27 mouse cellular contexts compared by ENCODE assay signal in the genomic region with DNA sequence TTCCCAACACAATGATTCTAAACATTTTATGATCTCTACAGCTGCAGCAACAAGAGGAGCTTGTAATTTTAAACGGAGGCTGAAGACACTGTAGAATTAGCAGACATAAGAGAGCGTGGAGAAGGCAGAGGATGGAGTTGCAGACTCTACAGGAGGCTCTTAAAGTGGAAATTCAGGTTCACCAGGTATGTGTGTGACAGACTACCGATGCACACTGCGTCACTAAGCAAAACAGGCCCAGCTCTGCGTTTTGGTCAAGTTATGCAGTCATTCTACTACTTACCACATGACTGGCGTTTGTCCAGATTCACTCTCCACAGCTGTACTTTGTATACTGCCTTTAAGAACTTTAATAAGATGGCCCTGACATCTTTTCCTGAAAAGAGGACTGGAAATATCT.
A peak's percentile ranks its signal among the peaks of the same experiment; 100 is the strongest.
DNase-seq lines count a peak whose midpoint lies in the region; ATAC-seq and TF ChIP-seq lines count a peak whose summit lies in the region.
"Had no signal": no experiment of that assay in that cellular context is flagged by ENCODE, and none has a peak within 500 bp of the region (broad histone marks: within the 10 kb centered on the region; RNA-seq: fewer than 3 reads in every experiment).

No protein-coding gene starts in this region.

- WGBS in embryonic facial prominence, embryonic 14.5 days: 76% methylated on average over 6 of the region's 6 CpGs
- 86% methylated on average over 6 of the region's 6 CpGs for WGBS in embryonic facial prominence, embryonic 10.5 days
- 86% methylated on average over 6 of the region's 6 CpGs for WGBS in kidney, embryonic 16.5 days
- 62% methylated on average over 6 of the region's 6 CpGs for WGBS in lung, postnatal 0 days

- TF ChIP-seq EP300 in lung, postnatal 0 days (IDR thresholded peaks at IDR 0.05): no peak

- H3K9ac ChIP-seq in embryonic facial prominence, embryonic 14.5 days (ENCODE audit: low read depth, low read length): no peak overlapping the region
- H3K9ac ChIP-seq in kidney, embryonic 16.5 days (replicated peaks; ENCODE audit: low read length): no peak overlapping the region
- H3K9ac ChIP-seq in lung, postnatal 0 days (replicated peaks; ENCODE audit: low read depth): no peak overlapping the region
- H3K9ac ChIP-seq: embryonic facial prominence, embryonic 12.5 days; embryonic facial prominence, embryonic 15.5 days; forebrain, embryonic 12.5 days had no signal

- H3K36me3 ChIP-seq in embryonic facial prominence, embryonic 14.5 days (ENCODE audit: control insufficient read depth, insufficient read depth, low read length): peaks cover 30% of the 10 kb centered on the region
- H3K36me3 ChIP-seq in embryonic facial prominence, embryonic 10.5 days (replicated peaks): peaks cover 76% of the 10 kb centered on the region
- H3K36me3 ChIP-seq in kidney, embryonic 16.5 days (ENCODE audit: insufficient read depth, low read length): peaks cover 18% of the 10 kb centered on the region
- H3K36me3 ChIP-seq in lung, postnatal 0 days (ENCODE audit: insufficient read depth, low read length): peaks cover 6% of the 10 kb centered on the region; the same call in 1 of the 2 replicates

- no peak overlapping the region for H3K27ac ChIP-seq in embryonic facial prominence, embryonic 14.5 days (replicated peaks; ENCODE audit: low read depth, low read length)
- no peak overlapping the region for H3K27ac ChIP-seq in embryonic facial prominence, embryonic 10.5 days (replicated peaks)
- H3K27ac ChIP-seq in kidney, embryonic 16.5 days (ENCODE audit: low read length): no peak overlapping the region
- H3K27ac ChIP-seq in lung, postnatal 0 days (ENCODE audit: low read length): no peak overlapping the region
- H3K27ac ChIP-seq: embryonic facial prominence, embryonic 12.5 days; embryonic facial prominence, embryonic 15.5 days; forebrain, embryonic 10.5 days; forebrain, embryonic 12.5 days had no signal

- H3K4me3 ChIP-seq in embryonic facial prominence, embryonic 14.5 days (ENCODE audit: low read depth, low read length): no peak overlapping the region
- H3K4me3 ChIP-seq in embryonic facial prominence, embryonic 10.5 days: no peak overlapping the region
- H3K4me3 ChIP-seq in kidney, embryonic 16.5 days (ENCODE audit: low read length): no peak overlapping the region
- H3K4me3 ChIP-seq in lung, postnatal 0 days (ENCODE audit: low read depth, low read length): no peak overlapping the region
- H3K4me3 ChIP-seq: embryonic facial prominence, embryonic 12.5 days; embryonic facial prominence, embryonic 15.5 days; erythroblast, embryonic 14.5 days; forebrain, embryonic 10.5 days; forebrain, embryonic 12.5 days had no signal

- peak; percentile 75; the same call in 1 of the 2 replicates for ATAC-seq in embryonic facial prominence, embryonic 14.5 days (ENCODE audit: low read depth)
- no peak for ATAC-seq in kidney, embryonic 16.5 days (ENCODE audit: low FRiP score, low TSS enrichment)
- peak; percentile 56 for ATAC-seq in lung, postnatal 0 days
- ATAC-seq: CD4-positive, CD25-positive, alpha-beta regulatory T cell, adult 4 months; forebrain, embryonic 14.5 days; forebrain, embryonic 16.5 days had no signal

- no peaks in the 10 kb centered on the region for H3K4me1 ChIP-seq in embryonic facial prominence, embryonic 14.5 days (ENCODE audit: control insufficient read depth, insufficient read depth, low read length)
- no peaks in the 10 kb centered on the region for H3K4me1 ChIP-seq in embryonic facial prominence, embryonic 10.5 days
- H3K4me1 ChIP-seq in kidney, embryonic 16.5 days (ENCODE audit: insufficient read depth, low read length): no peaks in the 10 kb centered on the region
- H3K4me1 ChIP-seq in lung, postnatal 0 days (ENCODE audit: insufficient read depth, low read depth, low read length): no peaks in the 10 kb centered on the region
- H3K4me1 ChIP-seq: embryonic facial prominence, embryonic 12.5 days; embryonic facial prominence, embryonic 15.5 days; forebrain, embryonic 10.5 days; forebrain, embryonic 12.5 days had no signal

- no peaks in the 10 kb centered on the region for H3K27me3 ChIP-seq in embryonic facial prominence, embryonic 14.5 days (replicated peaks; ENCODE audit: control insufficient read depth, insufficient read depth, low read length)
- no peaks in the 10 kb centered on the region for H3K27me3 ChIP-seq in embryonic facial prominence, embryonic 10.5 days (replicated peaks; ENCODE audit: low read depth, poor library complexity, severe bottlenecking)
- H3K27me3 ChIP-seq in kidney, embryonic 16.5 days (ENCODE audit: insufficient read depth, low read length): no peaks in the 10 kb centered on the region
- no peaks in the 10 kb centered on the region for H3K27me3 ChIP-seq in lung, postnatal 0 days (replicated peaks; ENCODE audit: insufficient read depth, low read length)
- H3K27me3 ChIP-seq: CH12.LX; embryonic facial prominence, embryonic 12.5 days; embryonic facial prominence, embryonic 15.5 days; forebrain, embryonic 12.5 days had no signal

- no peak for TF ChIP-seq CTCF in lung, postnatal 0 days (IDR thresholded peaks at IDR 0.05)

- H3K4me2 ChIP-seq in embryonic facial prominence, embryonic 14.5 days (ENCODE audit: low read depth, low read length): no peak overlapping the region
- H3K4me2 ChIP-seq in kidney, embryonic 16.5 days (replicated peaks; ENCODE audit: low read depth, low read length): no peak overlapping the region
- H3K4me2 ChIP-seq in lung, postnatal 0 days (replicated peaks; ENCODE audit: low read depth, low read length): no peak overlapping the region
- H3K4me2 ChIP-seq: embryonic facial prominence, embryonic 12.5 days; embryonic facial prominence, embryonic 15.5 days; forebrain, embryonic 12.5 days had no signal

- DNase-seq in embryonic facial prominence, embryonic 14.5 days (ENCODE audit: low spot score): peak; percentile 58
- no peak for DNase-seq in embryonic facial prominence, embryonic 10.5 days (ENCODE audit: low spot score)
- DNase-seq in kidney, postnatal 10 days: peak; percentile 15
- DNase-seq in lung, postnatal 0 days (ENCODE audit: low spot score): peak; percentile 66
- no peak for DNase-seq in lung, postnatal 4 days
- DNase-seq: adrenal gland, adult 2 months; adrenal gland, postnatal 10 days; adrenal gland, postnatal 25 days; B cell, adult 2 months; cerebellum, adult 11 months; cerebellum, adult 18-20 months; cerebellum, adult 8-10 months; cerebellum, adult 9-11 months; cerebellum, postnatal 14 days; cerebellum, postnatal 36 days; embryo, embryonic 11 days had no signal

- no peaks in the 10 kb centered on the region for H3K9me3 ChIP-seq in embryonic facial prominence, embryonic 14.5 days (ENCODE audit: control insufficient read depth, low read length)
- H3K9me3 ChIP-seq in embryonic facial prominence, embryonic 10.5 days: no peaks in the 10 kb centered on the region
- H3K9me3 ChIP-seq in kidney, embryonic 16.5 days (ENCODE audit: low read length): no peaks in the 10 kb centered on the region
- H3K9me3 ChIP-seq in lung, postnatal 0 days (ENCODE audit: low read length): no peaks in the 10 kb centered on the region
- H3K9me3 ChIP-seq: embryonic facial prominence, embryonic 12.5 days; embryonic facial prominence, embryonic 15.5 days; forebrain, embryonic 10.5 days; forebrain, embryonic 12.5 days; G1E had no signal

Comparison
In these comparisons a context has a peak if more than half of its experiments do, and no peak if none do; other contexts are left out.
1. DNase-seq: peak in embryonic facial prominence, embryonic 14.5 days (single experiment), kidney, postnatal 10 days (single experiment) and lung, postnatal 0 days (single experiment); none in embryonic facial prominence, embryonic 10.5 days (single experiment) and lung, postnatal 4 days (0 of 2).